Mouse (Mus musculus) splenic B cell, adult 2 months (primary cell): ENCODE measurements at regions not wholly inside any gene's neighbourhood (a gene's known extent, or its start where the extent isn't known, plus 50 kb on each side); places are given as distances from the start of the nearest gene placed in this dataset.

Source experiments
- DNase-seq: peaks from one replicate; pipeline ENCODE4 v3.0.0-alpha.2; 2011; ENCODE audit warnings: low read depth, low spot score
- H3K27me3 ChIP-seq: 2 replicates; pipeline ENCODE4 v1.6.1; 2012; ENCODE audit warnings: mild to moderate bottlenecking, low read length, moderate library complexity, mixed read lengths; ENCODE audit not compliant: control insufficient read depth, poor library complexity, insufficient read depth, severe bottlenecking
- H3K36me3 ChIP-seq: 2 replicates; pipeline ENCODE4 v1.6.1; 2012; ENCODE audit warnings: mild to moderate bottlenecking, low read length, moderate library complexity, mixed read lengths; ENCODE audit not compliant: control insufficient read depth, poor library complexity, insufficient read depth, severe bottlenecking

GRCm38 (mm10) chr9:24994491-24994890, 94.7 kb upstream of the Gm10181 start:
- peaks cover 2% of the 10 kb centered on the region; the same call in 1 of the 2 replicates for H3K27me3 ChIP-seq
- no peak for DNase-seq
- H3K36me3 ChIP-seq, result no peaks in the 10 kb centered on the region

GRCm38 (mm10) chr9:25021095-25021691, 68.0 kb upstream of the Gm10181 start:
- Histone ChIP-seq H3K27me3 (no peaks in the 10 kb centered on the region), H3K36me3 (no peaks in the 10 kb centered on the region)
- no peak for DNase-seq

GRCm38 (mm10) chr9:25022439-25022838, 66.8 kb upstream of the Gm10181 start:
- DNase-seq, result no peak
- H3K36me3 ChIP-seq, result no peaks in the 10 kb centered on the region
- no peaks in the 10 kb centered on the region for H3K27me3 ChIP-seq

- H3K36me3 ChIP-seq, result no peaks in the 10 kb centered on the region
- DNase-seq, result no peak
These were observed 64.7 kb upstream of the Gm10181 start for GRCm38 (mm10) chr9:25024486-25024885.

GRCm38 (mm10) chr9:25027581-25027980, 61.6 kb upstream of the Gm10181 start:
- peak; percentile 51 for DNase-seq
- no peaks in the 10 kb centered on the region for H3K27me3 ChIP-seq

More at GRCm38 (mm10) chr9:25024486-25024885, 64.7 kb upstream of the Gm10181 start:
- no peaks in the 10 kb centered on the region for H3K27me3 ChIP-seq

GRCm38 (mm10) chr9:25028305-25028704, 60.9 kb upstream of the Gm10181 start:
- Histone ChIP-seq H3K27me3 (no peaks in the 10 kb centered on the region), H3K36me3 (no peaks in the 10 kb centered on the region)
- DNase-seq, result no peak

More at GRCm38 (mm10) chr9:25027581-25027980, 61.6 kb upstream of the Gm10181 start:
- no peaks in the 10 kb centered on the region for H3K36me3 ChIP-seq

- DNase-seq, result no peak
- H3K27me3 ChIP-seq, result no peaks in the 10 kb centered on the region
- no peaks in the 10 kb centered on the region for H3K36me3 ChIP-seq
These were observed 57.8 kb upstream of the Gm10181 start for GRCm38 (mm10) chr9:25031466-25031865.
